Mouse (Mus musculus) liver, embryonic 11.5 days (tissue): ENCODE data around the gene Ccdc91. TPM values are rescaled to one million over a fixed set of nuclear protein-coding genes. Genes with fewer than 3 reads are reported as not detected.
A peak's percentile ranks its signal among the peaks of the same experiment; 100 is the strongest.

Experiments
- ATAC-seq: fragments of 200-750 bp; cut with Nextera tagmentation; replicated peaks from 2 replicates; pipeline ENCODE4 v1.8.0; 2017; ENCODE audit warnings: moderate number of reproducible peaks, mild to moderate bottlenecking, moderate TSS enrichment, moderate library complexity; ENCODE audit not compliant: low FRiP score
- DNase-seq: peaks from one replicate; pipeline ENCODE4 v3.0.0-alpha.2; 2017; ENCODE audit warnings: low spot score
- H3K27ac ChIP-seq: fragments of 300-500 bp; sonication (generic); 2 replicates; pipeline ENCODE4 v1.5.1; 2014; ENCODE audit warnings: mild to moderate bottlenecking, low read depth, low read length, control low read depth
- H3K27me3 ChIP-seq: fragments of 300-500 bp; sonication (generic); replicated peaks from 2 replicates; pipeline ENCODE4 v1.6.1; 2014; ENCODE audit warnings: low read length, mixed read lengths; ENCODE audit not compliant: control insufficient read depth, insufficient read depth
- H3K36me3 ChIP-seq: fragments of 300-500 bp; sonication (generic); 2 replicates; pipeline ENCODE4 v1.6.1; 2014; ENCODE audit warnings: mild to moderate bottlenecking, low read length, moderate library complexity, mixed read lengths; ENCODE audit not compliant: control insufficient read depth, insufficient read depth
- H3K4me1 ChIP-seq: fragments of 300-500 bp; sonication (generic); replicated peaks from 2 replicates; pipeline ENCODE4 v1.6.1; 2014; ENCODE audit warnings: low read length, mixed read lengths; ENCODE audit not compliant: control insufficient read depth, insufficient read depth
- H3K4me2 ChIP-seq: fragments of 300-500 bp; sonication (generic); 2 replicates; pipeline ENCODE4 v1.6.1; 2014; ENCODE audit warnings: mild to moderate bottlenecking, control low read depth, moderate library complexity
- H3K4me3 ChIP-seq: fragments of 300-500 bp; sonication (generic); 2 replicates; pipeline ENCODE4 v1.5.1; 2014; ENCODE audit warnings: low read depth, low read length, control low read depth
- H3K9ac ChIP-seq: fragments of 300-500 bp; sonication (generic); 2 replicates; pipeline ENCODE4 v1.6.1; 2014; ENCODE audit warnings: low read depth, low read length, control low read depth
- H3K9me3 ChIP-seq: fragments of 300-500 bp; sonication (generic); 2 replicates; pipeline ENCODE4 v1.6.1; 2016; ENCODE audit warnings: low read length, inconsistent platforms, mixed read lengths; ENCODE audit not compliant: control insufficient read depth
- WGBS: fragments of 180-500 bp; shearing (Covaris S2); extraction: QIAGEN DNeasy Blood & Tissue Kit; methylation state at CpG from one replicate; pipeline ENCODE4 v1.1.7; 2014; 5-methylcytosine and 5-hydroxymethylcytosine counted together
- polyA plus RNA-seq: library from polyadenylated mRNA; unstranded; fragments of >200 nt; fragmentation: Nextera tagmentation; extraction: Ambion mirVana; gene quantifications from 2 replicates; pipeline ENCODE4 v1.2.1, GENCODE M21; 2014

Gene Ccdc91
- polyA plus RNA-seq, result 13.0 and 16.2 TPM in 2 replicates

GRCm38 (mm10) chr6:147475727-147476613, at the start of gene Ccdc91:
Gene Ccdc91, plus strand, starts transcription at chr6:147475828.
- DNase-seq, result peak; percentile 86
- peak within 1 kb of the TSS; percentile 69 for H3K9ac ChIP-seq
- peak within 1 kb of the TSS; percentile 28 for H3K27ac ChIP-seq
- peak within 1 kb of the TSS; percentile 71 for H3K4me2 ChIP-seq
- H3K4me1 ChIP-seq, result 0 out of 2 replicates have a peak, but pooled peaks cover 2% of the 10 kb centered on the region
- peak; percentile 98 for ATAC-seq
- H3K36me3 ChIP-seq, result no peaks in the 10 kb centered on the region
- H3K4me3 ChIP-seq, result peak within 1 kb of the TSS; percentile 65
- no peaks in the 10 kb centered on the region for H3K9me3 ChIP-seq
- under 1% methylated on average over 78 of the region's 78 CpGs for WGBS
- H3K27me3 ChIP-seq, result no peaks in the 10 kb centered on the region

- no peak overlapping the region for H3K27ac ChIP-seq
- no peaks in the 10 kb centered on the region for H3K27me3 ChIP-seq
- H3K4me1 ChIP-seq, result no peaks in the 10 kb centered on the region
- no peaks in the 10 kb centered on the region for H3K9me3 ChIP-seq
- H3K36me3 ChIP-seq, result no peaks in the 10 kb centered on the region
- WGBS, result 76% methylated on average over 11 of the region's 11 CpGs
- H3K4me3 ChIP-seq, result no peak overlapping the region
- H3K9ac ChIP-seq, result no peak overlapping the region
- DNase-seq, result no peak
- no peak for ATAC-seq
- no peak overlapping the region for H3K4me2 ChIP-seq
Observed at GRCm38 (mm10) chr6:147426927-147427487, 48.6 kb upstream of the Ccdc91 start.

GRCm38 (mm10) chr6:147455775-147456174, 19.9 kb upstream of the Ccdc91 start:
- Histone ChIP-seq H3K27me3 (no peaks in the 10 kb centered on the region), H3K9me3 (no peaks in the 10 kb centered on the region), H3K36me3 (no peaks in the 10 kb centered on the region), H3K4me2 (no peak overlapping the region), H3K4me1 (no peaks in the 10 kb centered on the region), H3K27ac (no peak overlapping the region), H3K4me3 (no peak overlapping the region), H3K9ac (no peak overlapping the region)
- DNase-seq (no peak), ATAC-seq (no peak; the same call in 1 of the 2 replicates)
- 85% methylated on average over 5 of the region's 5 CpGs for WGBS

GRCm38 (mm10) chr6:147458637-147459301, 16.9 kb upstream of the Ccdc91 start:
- ATAC-seq (no peak; the same call in 1 of the 2 replicates), DNase-seq (no peak)
- H3K4me1 ChIP-seq, result no peaks in the 10 kb centered on the region
- no peaks in the 10 kb centered on the region for H3K27me3 ChIP-seq
- WGBS, result 82% methylated on average over 11 of the region's 11 CpGs
- H3K9me3 ChIP-seq, result no peaks in the 10 kb centered on the region
- H3K36me3 ChIP-seq, result no peaks in the 10 kb centered on the region
- H3K4me3 ChIP-seq, result no peak overlapping the region
- H3K4me2 ChIP-seq, result no peak overlapping the region
- no peak overlapping the region for H3K9ac ChIP-seq
- no peak overlapping the region for H3K27ac ChIP-seq

- Histone ChIP-seq H3K4me2 (no peak overlapping the region), H3K4me1 (no peaks in the 10 kb centered on the region), H3K36me3 (no peaks in the 10 kb centered on the region), H3K9me3 (no peaks in the 10 kb centered on the region), H3K4me3 (no peak overlapping the region), H3K27ac (no peak overlapping the region), H3K9ac (no peak overlapping the region), H3K27me3 (no peaks in the 10 kb centered on the region)
- 55% methylated on average over 5 of the region's 5 CpGs for WGBS
- ATAC-seq, result no peak
- DNase-seq, result no peak
Observed at GRCm38 (mm10) chr6:147470016-147470415, 5.6 kb upstream of the Ccdc91 start.

GRCm38 (mm10) chr6:147481141-147481540, 5.5 kb downstream of the Ccdc91 start:
- no peak overlapping the region for H3K27ac ChIP-seq
- no peak for ATAC-seq
- WGBS, result 87% methylated on average over 5 of the region's 5 CpGs

GRCm38 (mm10) chr6:147490120-147490519, 14.5 kb downstream of the Ccdc91 start:
- H3K27ac ChIP-seq, result no peak overlapping the region
- DNase-seq, result no peak
- H3K4me3 ChIP-seq, result no peak overlapping the region
- no peaks in the 10 kb centered on the region for H3K4me1 ChIP-seq
- no peak for ATAC-seq
- no peaks in the 10 kb centered on the region for H3K36me3 ChIP-seq
- WGBS, result 90% methylated on average over 3 of the region's 3 CpGs
- no peaks in the 10 kb centered on the region for H3K27me3 ChIP-seq
- H3K4me2 ChIP-seq, result no peak overlapping the region
- H3K9ac ChIP-seq, result no peak overlapping the region
- no peaks in the 10 kb centered on the region for H3K9me3 ChIP-seq

More at GRCm38 (mm10) chr6:147481141-147481540, 5.5 kb downstream of the Ccdc91 start:
- Histone ChIP-seq H3K9ac (no peak overlapping the region), H3K4me1 (0 out of 2 replicates have a peak, but pooled peaks cover 2% of the 10 kb centered on the region), H3K27me3 (no peaks in the 10 kb centered on the region), H3K9me3 (no peaks in the 10 kb centered on the region), H3K36me3 (no peaks in the 10 kb centered on the region), H3K4me2 (no peak overlapping the region), H3K4me3 (no peak overlapping the region)
- no peak for DNase-seq

GRCm38 (mm10) chr6:147492551-147492950, 16.9 kb downstream of the Ccdc91 start:
- DNase-seq (no peak), ATAC-seq (no peak)
- no peaks in the 10 kb centered on the region for H3K27me3 ChIP-seq
- WGBS, result 84% methylated on average over 4 of the region's 4 CpGs
- no peaks in the 10 kb centered on the region for H3K4me1 ChIP-seq
- H3K9me3 ChIP-seq, result no peaks in the 10 kb centered on the region
- no peak overlapping the region for H3K27ac ChIP-seq
- no peak overlapping the region for H3K4me2 ChIP-seq
- H3K4me3 ChIP-seq, result no peak overlapping the region
- no peaks in the 10 kb centered on the region for H3K36me3 ChIP-seq
- H3K9ac ChIP-seq, result no peak overlapping the region
